Comparison of ENCODE assay signal across 15 mouse cellular contexts in the genomic region with DNA sequence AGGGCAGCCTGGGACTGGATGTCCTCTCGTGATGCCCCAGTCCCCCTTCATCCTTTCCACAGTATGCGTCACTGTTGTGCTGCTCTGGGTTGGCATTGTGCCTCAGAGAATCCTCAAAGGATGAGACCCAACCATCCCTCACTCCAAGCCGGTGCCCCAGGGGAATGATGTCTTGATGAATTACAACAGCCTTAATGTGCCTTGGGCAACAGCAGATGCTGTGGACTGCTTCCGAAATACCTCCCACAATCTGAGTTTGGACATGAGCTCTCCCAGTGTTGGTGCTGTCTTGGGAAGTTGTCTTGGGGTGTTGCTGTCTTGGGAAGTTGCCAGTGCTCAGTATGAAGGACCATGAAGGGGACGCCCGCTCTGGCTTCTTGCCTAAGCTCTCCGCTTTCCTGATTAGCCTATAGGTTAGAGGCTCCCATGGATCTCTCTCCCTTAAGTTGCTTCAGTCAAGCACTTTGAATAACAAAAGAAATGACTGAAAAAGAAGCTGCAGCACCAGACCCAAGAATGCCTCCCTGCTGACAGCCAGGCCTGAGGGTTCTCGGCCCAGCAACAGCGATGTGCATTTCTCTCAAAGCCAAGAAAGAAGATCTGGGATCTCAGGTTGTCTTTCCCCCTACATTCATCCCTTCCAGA. TPM values are rescaled to one million over a fixed set of nuclear protein-coding genes. Genes with fewer than 3 reads are reported as not detected.
DNase-seq lines count a peak whose midpoint lies in the region; ATAC-seq and TF ChIP-seq lines count a peak whose summit lies in the region.
"Had no signal": no experiment of that assay in that cellular context is flagged by ENCODE, and none has a peak within 500 bp of the region (broad histone marks: within the 10 kb centered on the region; RNA-seq: fewer than 3 reads in every experiment).

No protein-coding gene starts in this region.

- no peaks in the 10 kb centered on the region for H3K36me3 ChIP-seq in midbrain, embryonic 11.5 days (ENCODE audit: control insufficient read depth, insufficient read depth, low read length)
- H3K36me3 ChIP-seq in midbrain, embryonic 16.5 days (ENCODE audit: control insufficient read depth, insufficient read depth, low read length): no peaks in the 10 kb centered on the region
- no peaks in the 10 kb centered on the region for H3K36me3 ChIP-seq in forebrain, embryonic 16.5 days (ENCODE audit: control insufficient read depth, insufficient read depth)
- no peaks in the 10 kb centered on the region for H3K36me3 ChIP-seq in midbrain, embryonic 14.5 days (ENCODE audit: control insufficient read depth, insufficient read depth, low read length)
- H3K36me3 ChIP-seq: embryonic facial prominence, embryonic 15.5 days had no signal

- no peak overlapping the region for H3K4me2 ChIP-seq in midbrain, embryonic 11.5 days
- no peak overlapping the region for H3K4me2 ChIP-seq in midbrain, embryonic 16.5 days (ENCODE audit: low read length)
- no peak overlapping the region for H3K4me2 ChIP-seq in forebrain, embryonic 16.5 days (ENCODE audit: low read length)
- no peak overlapping the region for H3K4me2 ChIP-seq in midbrain, embryonic 14.5 days (ENCODE audit: low read length)
- H3K4me2 ChIP-seq: embryonic facial prominence, embryonic 15.5 days had no signal

- no peak for ATAC-seq in midbrain, embryonic 11.5 days (ENCODE audit: low FRiP score)
- ATAC-seq in midbrain, embryonic 16.5 days: no peak
- 0 out of 2 replicates have a peak, but pooled peaks have one; percentile 1 for ATAC-seq in forebrain, embryonic 16.5 days
- ATAC-seq in midbrain, embryonic 14.5 days (ENCODE audit: low FRiP score, low TSS enrichment): no peak
- ATAC-seq: inflammation-experienced regulatory T-cells, adult 6 months had no signal

- H3K4me1 ChIP-seq in midbrain, embryonic 11.5 days (ENCODE audit: control insufficient read depth, insufficient read depth, low read length): peaks cover 12% of the 10 kb centered on the region
- no peaks in the 10 kb centered on the region for H3K4me1 ChIP-seq in midbrain, embryonic 16.5 days (ENCODE audit: control insufficient read depth, insufficient read depth, low read length)
- H3K4me1 ChIP-seq in forebrain, embryonic 16.5 days (replicated peaks; ENCODE audit: control insufficient read depth, insufficient read depth, low read length): peaks cover 24% of the 10 kb centered on the region
- H3K4me1 ChIP-seq in midbrain, embryonic 14.5 days (ENCODE audit: control insufficient read depth, insufficient read depth, low read length): 0 out of 2 replicates have a peak, but pooled peaks cover 8% of the 10 kb centered on the region
- no peaks in the 10 kb centered on the region for H3K4me1 ChIP-seq in lung, adult 2 months (ENCODE audit: control insufficient read depth, insufficient read depth, low read length)
- H3K4me1 ChIP-seq: embryonic facial prominence, embryonic 15.5 days had no signal

- 47% methylated on average over 9 of the region's 9 CpGs for WGBS in midbrain, embryonic 11.5 days
- WGBS in midbrain, embryonic 16.5 days: 33% methylated on average over 9 of the region's 9 CpGs
- 30% methylated on average over 9 of the region's 9 CpGs for WGBS in forebrain, embryonic 16.5 days
- WGBS in midbrain, embryonic 14.5 days: 45% methylated on average over 9 of the region's 9 CpGs
- WGBS in lung, adult 2 months: 80% methylated on average over 9 of the region's 9 CpGs

- no peak for TF ChIP-seq CTCF in lung, adult 2 months (IDR thresholded peaks at IDR 0.05; ENCODE audit: insufficient read depth, low read length)

- no peaks in the 10 kb centered on the region for H3K27me3 ChIP-seq in midbrain, embryonic 11.5 days (ENCODE audit: control insufficient read depth, insufficient read depth, low read length)
- no peaks in the 10 kb centered on the region for H3K27me3 ChIP-seq in midbrain, embryonic 16.5 days (ENCODE audit: control insufficient read depth, insufficient read depth, low read depth, low read length)
- H3K27me3 ChIP-seq in forebrain, embryonic 16.5 days (replicated peaks; ENCODE audit: control insufficient read depth, insufficient read depth, low read length): no peaks in the 10 kb centered on the region
- H3K27me3 ChIP-seq in midbrain, embryonic 14.5 days (ENCODE audit: control insufficient read depth, insufficient read depth, low read length): no peaks in the 10 kb centered on the region
- H3K27me3 ChIP-seq: CH12.LX; embryonic facial prominence, embryonic 15.5 days had no signal

- no peak overlapping the region for H3K4me3 ChIP-seq in midbrain, embryonic 11.5 days (ENCODE audit: low read depth, low read length)
- H3K4me3 ChIP-seq in midbrain, embryonic 16.5 days (ENCODE audit: low read depth, low read length): no peak overlapping the region
- H3K4me3 ChIP-seq in forebrain, embryonic 16.5 days (replicated peaks; ENCODE audit: low read length): no peak overlapping the region
- H3K4me3 ChIP-seq in midbrain, embryonic 14.5 days (replicated peaks; ENCODE audit: low read depth, low read length): no peak overlapping the region
- H3K4me3 ChIP-seq in lung, adult 2 months (replicated peaks; ENCODE audit: extremely low read depth, low read depth, low read length): no peak overlapping the region
- H3K4me3 ChIP-seq: embryonic facial prominence, embryonic 15.5 days had no signal

- no peaks in the 10 kb centered on the region for H3K9me3 ChIP-seq in midbrain, embryonic 11.5 days (ENCODE audit: control insufficient read depth, low read length)
- H3K9me3 ChIP-seq in midbrain, embryonic 16.5 days (replicated peaks; ENCODE audit: control insufficient read depth, low read length, poor library complexity, severe bottlenecking): no peaks in the 10 kb centered on the region
- H3K9me3 ChIP-seq in forebrain, embryonic 16.5 days (ENCODE audit: control insufficient read depth, low read length): no peaks in the 10 kb centered on the region
- H3K9me3 ChIP-seq in midbrain, embryonic 14.5 days (ENCODE audit: control insufficient read depth, low read length): no peaks in the 10 kb centered on the region
- H3K9me3 ChIP-seq: embryonic facial prominence, embryonic 15.5 days had no signal

- TF ChIP-seq POLR2A in lung, adult 2 months (IDR thresholded peaks at IDR 0.05; ENCODE audit: borderline replicate concordance, extremely low read depth, low read depth, low read length): no peak

- no peak overlapping the region for H3K9ac ChIP-seq in midbrain, embryonic 11.5 days (ENCODE audit: low read length)
- H3K9ac ChIP-seq in midbrain, embryonic 16.5 days (ENCODE audit: low read depth, low read length): no peak overlapping the region
- H3K9ac ChIP-seq in forebrain, embryonic 16.5 days (replicated peaks; ENCODE audit: low read depth, low read length): no peak overlapping the region
- no peak overlapping the region for H3K9ac ChIP-seq in midbrain, embryonic 14.5 days (replicated peaks; ENCODE audit: low read length)
- H3K9ac ChIP-seq: embryonic facial prominence, embryonic 15.5 days had no signal

- no peak for DNase-seq in midbrain, embryonic 11.5 days (ENCODE audit: low spot score, missing footprints)
- DNase-seq in R1 (ENCODE audit: low read depth, low spot score): peak; percentile 98
- DNase-seq in midbrain, embryonic 14.5 days: peak; percentile 39
- no peak for DNase-seq in layer of hippocampus, postnatal 36 days
- no peak for DNase-seq in thymus, postnatal 4 days
- DNase-seq in lung, adult 2 months: no peak
- DNase-seq: adrenal gland, postnatal 36 days; cerebellum, postnatal 36 days; lung, postnatal 14 days; thymus, postnatal 14 days had no signal

- peak overlapping the region; percentile 40 for H3K27ac ChIP-seq in midbrain, embryonic 11.5 days (ENCODE audit: low read depth, low read length)
- H3K27ac ChIP-seq in midbrain, embryonic 16.5 days (ENCODE audit: low read length): no peak overlapping the region
- H3K27ac ChIP-seq in forebrain, embryonic 16.5 days (ENCODE audit: low read length): peak overlapping the region; percentile 83
- no peak overlapping the region for H3K27ac ChIP-seq in midbrain, embryonic 14.5 days (replicated peaks; ENCODE audit: low read depth, low read length)
- H3K27ac ChIP-seq: embryonic facial prominence, embryonic 15.5 days had no signal

RNA-seq across cellular contexts. Expression of a gene that starts 19.7 kb away (rescaled TPM):
- 533 and 541 TPM in 2 replicates for polyA plus RNA-seq in midbrain, embryonic 11.5 days (2014; fragmentation: Nextera tagmentation; extraction: Ambion mirVana)
- polyA plus RNA-seq in midbrain, embryonic 16.5 days (2015; fragmentation: Nextera tagmentation; extraction: Ambion mirVana): 200 and 230 TPM in 2 replicates
- 290 and 334 TPM in 2 replicates for polyA plus RNA-seq in forebrain, embryonic 16.5 days (2015; fragmentation: Nextera tagmentation; extraction: Ambion mirVana)
- polyA plus RNA-seq in midbrain, embryonic 14.5 days (2014; fragmentation: Nextera tagmentation; extraction: Ambion mirVana): 225 and 342 TPM in 2 replicates
- total RNA-seq in layer of hippocampus, postnatal 36 days (2021): 100 to 1,000 TPM; 232 to 248 TPM
- 76.5 and 93.4 TPM in 2 replicates for polyA plus RNA-seq in lung, adult 2 months (2012; rRNA removed)

RNA-seq across cellular contexts. Expression of a gene that starts 40.2 kb away (rescaled TPM):
- 20.5 and 22.6 TPM in 2 replicates for polyA plus RNA-seq in midbrain, embryonic 11.5 days (2014; fragmentation: Nextera tagmentation; extraction: Ambion mirVana)
- polyA plus RNA-seq in midbrain, embryonic 16.5 days (2015; fragmentation: Nextera tagmentation; extraction: Ambion mirVana): 57.3 and 58.8 TPM in 2 replicates
- polyA plus RNA-seq in forebrain, embryonic 16.5 days (2015; fragmentation: Nextera tagmentation; extraction: Ambion mirVana): 31.8 and 43.1 TPM in 2 replicates
- 28.3 and 46.5 TPM in 2 replicates for polyA plus RNA-seq in midbrain, embryonic 14.5 days (2014; fragmentation: Nextera tagmentation; extraction: Ambion mirVana)
- total RNA-seq in layer of hippocampus, postnatal 36 days (2021): 100 to 1,000 TPM; 446 to 473 TPM
- 91.2 and 105 TPM in 2 replicates for polyA plus RNA-seq in lung, adult 2 months (2012; rRNA removed)

RNA-seq across cellular contexts. Expression of a gene that starts 40.6 kb away (rescaled TPM):
- 82.5 and 83.6 TPM in 2 replicates for polyA plus RNA-seq in midbrain, embryonic 11.5 days (2014; fragmentation: Nextera tagmentation; extraction: Ambion mirVana)
- 39.5 and 47.4 TPM in 2 replicates for polyA plus RNA-seq in midbrain, embryonic 16.5 days (2015; fragmentation: Nextera tagmentation; extraction: Ambion mirVana)
- 59.7 and 68.1 TPM in 2 replicates for polyA plus RNA-seq in forebrain, embryonic 16.5 days (2015; fragmentation: Nextera tagmentation; extraction: Ambion mirVana)
- polyA plus RNA-seq in midbrain, embryonic 14.5 days (2014; fragmentation: Nextera tagmentation; extraction: Ambion mirVana): 58.9 and 69.9 TPM in 2 replicates
- total RNA-seq in layer of hippocampus, postnatal 36 days (2021): 10 to 100 TPM; 20.2 to 22.6 TPM
- polyA plus RNA-seq in lung, adult 2 months (2012; rRNA removed): 22.4 and 26.5 TPM in 2 replicates

Comparison
In these comparisons a context has a peak if more than half of its experiments do, and no peak if none do; other contexts are left out.
1. DNase-seq: peak in R1 (single experiment) and midbrain, embryonic 14.5 days (single experiment); none in midbrain, embryonic 11.5 days (single experiment), layer of hippocampus, postnatal 36 days (0 of 2), thymus, postnatal 4 days (single experiment) and lung, adult 2 months (single experiment).
2. H3K27ac ChIP-seq: peak in midbrain, embryonic 11.5 days (single experiment) and forebrain, embryonic 16.5 days (single experiment); none in midbrain, embryonic 16.5 days (single experiment) and midbrain, embryonic 14.5 days (single experiment).